In the genomic region with DNA sequence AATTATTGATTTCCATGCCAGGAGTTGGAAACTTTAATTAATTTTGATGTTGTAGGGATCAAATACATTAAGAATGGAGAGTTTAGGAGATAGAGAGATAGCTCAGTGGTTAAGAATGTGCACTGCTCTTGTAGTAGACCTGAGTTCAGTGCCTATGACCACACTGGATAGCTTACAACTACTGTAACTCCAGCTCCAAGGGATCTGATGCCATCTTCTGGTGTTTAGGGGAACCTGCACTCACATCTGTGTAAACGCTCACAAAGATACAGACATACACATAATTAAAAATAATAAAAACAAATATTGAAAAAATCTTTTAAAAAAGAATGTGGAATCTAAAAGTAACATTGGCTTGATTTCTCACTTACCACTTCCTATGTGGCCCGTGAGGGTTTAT, we compare ENCODE assay signal across 22 mouse cellular contexts.
A peak's percentile ranks its signal among the peaks of the same experiment; 100 is the strongest.
DNase-seq lines count a peak whose midpoint lies in the region; ATAC-seq and TF ChIP-seq lines count a peak whose summit lies in the region.
"Had no signal": no experiment of that assay in that cellular context is flagged by ENCODE, and none has a peak within 500 bp of the region (broad histone marks: within the 10 kb centered on the region; RNA-seq: fewer than 3 reads in every experiment).

No protein-coding gene starts in this region.

- H3K9me3 ChIP-seq in intestine, postnatal 0 days (ENCODE audit: control insufficient read depth): no peaks in the 10 kb centered on the region
- H3K9me3 ChIP-seq in intestine, embryonic 16.5 days (ENCODE audit: control insufficient read depth, low read length): no peaks in the 10 kb centered on the region
- H3K9me3 ChIP-seq in liver, postnatal 0 days (ENCODE audit: low read length): no peaks in the 10 kb centered on the region
- H3K9me3 ChIP-seq in liver, embryonic 12.5 days (replicated peaks): no peaks in the 10 kb centered on the region
- H3K9me3 ChIP-seq in midbrain, embryonic 10.5 days (replicated peaks): no peaks in the 10 kb centered on the region
- H3K9me3 ChIP-seq: limb, embryonic 12.5 days; midbrain, embryonic 13.5 days; neural tube, embryonic 12.5 days had no signal

- H3K4me2 ChIP-seq in intestine, postnatal 0 days (replicated peaks; ENCODE audit: low read depth): no peak overlapping the region
- H3K4me2 ChIP-seq in intestine, embryonic 16.5 days (ENCODE audit: low read depth, low read length): no peak overlapping the region
- H3K4me2 ChIP-seq in liver, postnatal 0 days (ENCODE audit: low read depth, low read length): no peak overlapping the region
- no peak overlapping the region for H3K4me2 ChIP-seq in liver, embryonic 12.5 days
- H3K4me2 ChIP-seq: limb, embryonic 12.5 days; midbrain, embryonic 13.5 days; neural tube, embryonic 12.5 days had no signal

- no peak for DNase-seq in liver, postnatal 0 days
- peak; percentile 47 for DNase-seq in ES-CJ7 (ENCODE audit: low read depth, low spot score)
- DNase-seq in c-Kit-positive CD71-positive TER-119-positive erythroid progenitor cells, embryonic 14.5 days (ENCODE audit: low spot score): peak; percentile 12
- DNase-seq in adrenal gland, postnatal 10 days: no peak
- no peak for DNase-seq in midbrain, embryonic 10.5 days (ENCODE audit: low spot score)
- DNase-seq: adrenal gland, postnatal 25 days; cerebellum, adult 11-12 months; cerebellum, postnatal 14 days; embryo, embryonic 11 days; forebrain, postnatal 0 days; kidney, adult 18-20 months; kidney, postnatal 36 days; lung, adult 2 months; thymus, postnatal 36 days had no signal

- no peaks in the 10 kb centered on the region for H3K36me3 ChIP-seq in intestine, postnatal 0 days (ENCODE audit: control insufficient read depth, insufficient read depth)
- no peaks in the 10 kb centered on the region for H3K36me3 ChIP-seq in intestine, embryonic 16.5 days (ENCODE audit: control insufficient read depth, insufficient read depth, low read length)
- no peaks in the 10 kb centered on the region for H3K36me3 ChIP-seq in liver, postnatal 0 days (replicated peaks; ENCODE audit: insufficient read depth, low read length)
- no peaks in the 10 kb centered on the region for H3K36me3 ChIP-seq in liver, embryonic 12.5 days
- H3K36me3 ChIP-seq in midbrain, embryonic 10.5 days: no peaks in the 10 kb centered on the region
- H3K36me3 ChIP-seq: limb, embryonic 12.5 days; midbrain, embryonic 13.5 days; neural tube, embryonic 12.5 days had no signal

- no peak overlapping the region for H3K4me3 ChIP-seq in intestine, postnatal 0 days (ENCODE audit: low read depth, low read length)
- H3K4me3 ChIP-seq in intestine, embryonic 16.5 days (ENCODE audit: low read length): no peak overlapping the region
- no peak overlapping the region for H3K4me3 ChIP-seq in liver, postnatal 0 days (ENCODE audit: low read depth, low read length)
- H3K4me3 ChIP-seq in liver, embryonic 12.5 days: no peak overlapping the region
- no peak overlapping the region for H3K4me3 ChIP-seq in midbrain, embryonic 10.5 days
- H3K4me3 ChIP-seq: limb, embryonic 12.5 days; midbrain, embryonic 13.5 days; neural tube, embryonic 12.5 days had no signal

- no peak overlapping the region for H3K9ac ChIP-seq in intestine, postnatal 0 days (ENCODE audit: low read depth, low read length)
- H3K9ac ChIP-seq in intestine, embryonic 16.5 days (ENCODE audit: low read depth, low read length): no peak overlapping the region
- no peak overlapping the region for H3K9ac ChIP-seq in liver, postnatal 0 days (replicated peaks)
- no peak overlapping the region for H3K9ac ChIP-seq in liver, embryonic 12.5 days
- H3K9ac ChIP-seq: forebrain, postnatal 0 days; limb, embryonic 12.5 days; midbrain, embryonic 13.5 days; neural tube, embryonic 12.5 days had no signal

- H3K27ac ChIP-seq in intestine, postnatal 0 days (ENCODE audit: low read depth, low read length): no peak overlapping the region
- no peak overlapping the region for H3K27ac ChIP-seq in intestine, embryonic 16.5 days (ENCODE audit: low read length)
- H3K27ac ChIP-seq in liver, postnatal 0 days (ENCODE audit: low read depth): no peak overlapping the region
- H3K27ac ChIP-seq in liver, embryonic 12.5 days: no peak overlapping the region
- H3K27ac ChIP-seq in midbrain, embryonic 10.5 days (replicated peaks): no peak overlapping the region
- H3K27ac ChIP-seq: limb, embryonic 12.5 days; macrophage; midbrain, embryonic 13.5 days; neural tube, embryonic 12.5 days had no signal

- H3K27me3 ChIP-seq in intestine, postnatal 0 days (replicated peaks; ENCODE audit: control insufficient read depth, insufficient read depth, low read length): no peaks in the 10 kb centered on the region
- H3K27me3 ChIP-seq in intestine, embryonic 16.5 days (replicated peaks; ENCODE audit: control insufficient read depth, insufficient read depth, low read length): no peaks in the 10 kb centered on the region
- no peaks in the 10 kb centered on the region for H3K27me3 ChIP-seq in liver, postnatal 0 days (ENCODE audit: insufficient read depth, low read length)
- H3K27me3 ChIP-seq in liver, embryonic 12.5 days (replicated peaks): no peaks in the 10 kb centered on the region
- H3K27me3 ChIP-seq in midbrain, embryonic 10.5 days (ENCODE audit: low read depth, poor library complexity, severe bottlenecking): no peaks in the 10 kb centered on the region
- H3K27me3 ChIP-seq: limb, embryonic 12.5 days; midbrain, embryonic 13.5 days; neural tube, embryonic 12.5 days had no signal

- peak; percentile 52 for TF ChIP-seq CTCF in intestine, postnatal 0 days (IDR thresholded peaks at IDR 0.05; ENCODE audit: low read depth)
- peak; percentile 52 for TF ChIP-seq CTCF in liver, postnatal 0 days (IDR thresholded peaks at IDR 0.05; ENCODE audit: low read depth)

- TF ChIP-seq EP300 in liver, postnatal 0 days (IDR thresholded peaks at IDR 0.05; ENCODE audit: low read depth): no peak

- H3K4me1 ChIP-seq in intestine, postnatal 0 days (replicated peaks; ENCODE audit: control insufficient read depth, insufficient read depth, low read length): no peaks in the 10 kb centered on the region
- no peaks in the 10 kb centered on the region for H3K4me1 ChIP-seq in intestine, embryonic 16.5 days (ENCODE audit: control insufficient read depth, insufficient read depth, low read length)
- H3K4me1 ChIP-seq in liver, postnatal 0 days (ENCODE audit: insufficient read depth): peaks cover 5% of the 10 kb centered on the region
- H3K4me1 ChIP-seq in liver, embryonic 12.5 days: peaks cover 21% of the 10 kb centered on the region
- H3K4me1 ChIP-seq in midbrain, embryonic 10.5 days: peaks cover 16% of the 10 kb centered on the region
- H3K4me1 ChIP-seq: limb, embryonic 12.5 days had no signal

- 95% methylated on average over 2 of the region's 2 CpGs for WGBS in intestine, postnatal 0 days
- 91% methylated on average over 2 of the region's 2 CpGs for WGBS in intestine, embryonic 16.5 days
- WGBS in liver, postnatal 0 days (ENCODE audit: insufficient replicate concordance): 93% methylated on average over 2 of the region's 2 CpGs
- WGBS in liver, embryonic 12.5 days (ENCODE audit: insufficient replicate concordance): 87% methylated on average over 2 of the region's 2 CpGs
- 96% methylated on average over 2 of the region's 2 CpGs for WGBS in midbrain, embryonic 10.5 days

- no peak for ATAC-seq in intestine, postnatal 0 days
- ATAC-seq in intestine, embryonic 16.5 days: no peak
- no peak for ATAC-seq in liver, postnatal 0 days
- no peak for ATAC-seq in liver, embryonic 12.5 days
- ATAC-seq: forebrain, postnatal 0 days; hindbrain, embryonic 16.5 days; midbrain, embryonic 13.5 days had no signal

Comparison
In these comparisons a context has a peak if more than half of its experiments do, and no peak if none do; other contexts are left out.
1. DNase-seq: peak in ES-CJ7 (single experiment) and c-Kit-positive CD71-positive TER-119-positive erythroid progenitor cells, embryonic 14.5 days (single experiment); none in liver, postnatal 0 days (single experiment), adrenal gland, postnatal 10 days (single experiment) and midbrain, embryonic 10.5 days (single experiment).